Mouse (Mus musculus) left cerebral cortex, adult 18-20 months (tissue): ENCODE measurements around the gene Il17rc. TPM values are rescaled to one million over a fixed set of nuclear protein-coding genes. Genes with fewer than 3 reads are reported as not detected.
A peak's percentile ranks its signal among the peaks of the same experiment; 100 is the strongest.

Experiments
- DNase-seq, 2 experiments: peaks; one replicate each; pipeline ENCODE4 v3.0.0; 2021 to 2022; ENCODE audit warnings: low spot score in 2 of 2, mixed read lengths in 1 of 2
- total RNA-seq, 2 experiments: library from RNA; stranded (reverse); gene quantifications; 2 replicates each; pipeline ENCODE4 v1.2.3; 2021

The Il17rc gene
- total RNA-seq, 2 experiments from 2014 or later: 4.9 to 8.2 TPM

- DNase-seq: peak; percentile 62 to 72
Observed at GRCm38 (mm10) chr6:113494258-113494788, 23.1 kb downstream of the Il17rc start.

- DNase-seq: no peak
Observed at GRCm38 (mm10) chr6:113495071-113495675, 23.9 kb downstream of the Il17rc start.

- DNase-seq: no peak
Observed at GRCm38 (mm10) chr6:113499346-113499745, 28.1 kb downstream of the Il17rc start.

- peak; percentile 75 to 85 for DNase-seq
Observed at GRCm38 (mm10) chr6:113501388-113502084, 30.3 kb downstream of the Il17rc start, which contains the start of gene Prrt3. TSS of gene Prrt3 (minus strand) at chr6:113501931.

- no peak for DNase-seq
Observed at GRCm38 (mm10) chr6:113502801-113503200, 31.6 kb downstream of the Il17rc start.

- DNase-seq: no peak
Observed at GRCm38 (mm10) chr6:113505689-113506088, 34.5 kb downstream of the Il17rc start.

- DNase-seq: no peak
Observed at GRCm38 (mm10) chr6:113507130-113507529, 35.9 kb downstream of the Il17rc start.

- DNase-seq: no peak
Observed at GRCm38 (mm10) chr6:113508272-113508946, 37.2 kb downstream of the Il17rc start.

- DNase-seq: no peak
Observed at GRCm38 (mm10) chr6:113508947-113509280, 37.7 kb downstream of the Il17rc start.

GRCm38 (mm10) chr6:113513944-113514343, 42.7 kb downstream of the Il17rc start:
- DNase-seq: no peak

- no peak for DNase-seq
Observed at GRCm38 (mm10) chr6:113514600-113514999, 43.4 kb downstream of the Il17rc start.

- DNase-seq: no peak
Observed at GRCm38 (mm10) chr6:113517434-113518080, 46.3 kb downstream of the Il17rc start.

- DNase-seq: no peak
Observed at GRCm38 (mm10) chr6:113522310-113522709, 51.1 kb downstream of the Il17rc start.

GRCm38 (mm10) chr6:113523420-113523819, 52.2 kb downstream of the Il17rc start:
- DNase-seq: peak; percentile 43 to 45

- peak; percentile 93 to 95 for DNase-seq
Observed at GRCm38 (mm10) chr6:113530932-113531839, 60.0 kb downstream of the Il17rc start, which contains the start of the genes Emc3 and Fancd2. TSS of gene Emc3 (minus strand) at chr6:113531652. TSS of gene Fancd2 (plus strand) at chr6:113531682.

- no peak for DNase-seq
Observed at GRCm38 (mm10) chr6:113531840-113532404, 60.7 kb downstream of the Il17rc start.
